Mouse (Mus musculus) liver, embryonic 14.5 days (tissue): ENCODE measurements around the gene Dcdc2a.

Experiments
- CTCF ChIP-seq: IDR thresholded peaks from 2 replicates; pipeline ENCODE4 v1.5.1; 2016; ENCODE audit warnings: antibody characterized with exemption, low read depth, control low read depth
- EP300 ChIP-seq: IDR thresholded peaks from 2 replicates; pipeline ENCODE4 v1.6.1; 2016; ENCODE audit warnings: antibody characterized with exemption, low read depth

DNA sequence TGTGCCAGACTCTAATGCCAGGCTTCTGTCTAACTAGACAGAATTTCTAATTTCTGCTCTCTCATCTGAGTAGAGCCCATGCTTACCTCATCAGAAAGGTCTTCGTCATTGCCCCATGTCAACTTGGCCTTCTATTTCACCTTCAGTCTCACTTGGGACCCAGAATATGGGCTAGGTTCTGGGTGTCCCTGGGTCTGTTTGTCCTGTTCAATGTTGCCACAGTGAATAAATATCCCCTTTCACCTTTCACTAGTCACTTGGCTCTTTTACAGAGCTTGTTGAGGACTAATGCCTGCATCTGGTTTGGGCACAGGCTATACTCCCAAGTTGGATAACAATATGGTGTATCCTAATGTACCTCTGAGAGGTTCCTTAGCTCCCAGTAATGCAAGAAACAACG lies 16.3 kb upstream of the Dcdc2a start:
- TF ChIP-seq CTCF (no peak), EP300 (no peak)
